Mouse (Mus musculus) liver, embryonic 11.5 days (tissue): ENCODE data around the gene Frmd8. TPM values are rescaled to one million over a fixed set of nuclear protein-coding genes. Genes with fewer than 3 reads are reported as not detected.

Experiments
- ATAC-seq: fragments of 200-750 bp; cut with Nextera tagmentation; replicated peaks from 2 replicates; pipeline ENCODE4 v1.8.0; 2017; ENCODE audit warnings: moderate number of reproducible peaks, mild to moderate bottlenecking, moderate TSS enrichment, moderate library complexity; ENCODE audit not compliant: low FRiP score
- DNase-seq: peaks from one replicate; pipeline ENCODE4 v3.0.0-alpha.2; 2017; ENCODE audit warnings: low spot score
- H3K27ac ChIP-seq: fragments of 300-500 bp; sonication (generic); 2 replicates; pipeline ENCODE4 v1.5.1; 2014; ENCODE audit warnings: mild to moderate bottlenecking, low read depth, low read length, control low read depth
- H3K27me3 ChIP-seq: fragments of 300-500 bp; sonication (generic); replicated peaks from 2 replicates; pipeline ENCODE4 v1.6.1; 2014; ENCODE audit warnings: low read length, mixed read lengths; ENCODE audit not compliant: control insufficient read depth, insufficient read depth
- H3K36me3 ChIP-seq: fragments of 300-500 bp; sonication (generic); 2 replicates; pipeline ENCODE4 v1.6.1; 2014; ENCODE audit warnings: mild to moderate bottlenecking, low read length, moderate library complexity, mixed read lengths; ENCODE audit not compliant: control insufficient read depth, insufficient read depth
- H3K4me1 ChIP-seq: fragments of 300-500 bp; sonication (generic); replicated peaks from 2 replicates; pipeline ENCODE4 v1.6.1; 2014; ENCODE audit warnings: low read length, mixed read lengths; ENCODE audit not compliant: control insufficient read depth, insufficient read depth
- H3K4me2 ChIP-seq: fragments of 300-500 bp; sonication (generic); 2 replicates; pipeline ENCODE4 v1.6.1; 2014; ENCODE audit warnings: mild to moderate bottlenecking, control low read depth, moderate library complexity
- H3K4me3 ChIP-seq: fragments of 300-500 bp; sonication (generic); 2 replicates; pipeline ENCODE4 v1.5.1; 2014; ENCODE audit warnings: low read depth, low read length, control low read depth
- H3K9ac ChIP-seq: fragments of 300-500 bp; sonication (generic); 2 replicates; pipeline ENCODE4 v1.6.1; 2014; ENCODE audit warnings: low read depth, low read length, control low read depth
- H3K9me3 ChIP-seq: fragments of 300-500 bp; sonication (generic); 2 replicates; pipeline ENCODE4 v1.6.1; 2016; ENCODE audit warnings: low read length, inconsistent platforms, mixed read lengths; ENCODE audit not compliant: control insufficient read depth
- WGBS: fragments of 180-500 bp; shearing (Covaris S2); extraction: QIAGEN DNeasy Blood & Tissue Kit; methylation state at CpG from one replicate; pipeline ENCODE4 v1.1.7; 2014; 5-methylcytosine and 5-hydroxymethylcytosine counted together
- polyA plus RNA-seq: library from polyadenylated mRNA; unstranded; fragments of >200 nt; fragmentation: Nextera tagmentation; extraction: Ambion mirVana; gene quantifications from 2 replicates; pipeline ENCODE4 v1.2.1, GENCODE M21; 2014

Frmd8 gene
- polyA plus RNA-seq, 1 experiment from 2014 or later = 26.8 TPM

GRCm38 (mm10) chr19:5813567-5813966 lies 61.5 kb downstream of the Frmd8 start:
- peaks cover 41% of the 10 kb centered on the region for H3K4me1 ChIP-seq
- H3K9ac ChIP-seq = no peak overlapping the region
- H3K4me2 ChIP-seq = no peak overlapping the region
- no peak overlapping the region for H3K4me3 ChIP-seq
- WGBS = 86% methylated on average over 3 of the region's 3 CpGs
- H3K9me3 ChIP-seq = no peaks in the 10 kb centered on the region
- H3K27me3 ChIP-seq = no peaks in the 10 kb centered on the region
- H3K27ac ChIP-seq = no peak overlapping the region
- ATAC-seq (no peak), DNase-seq (no peak)
- no peaks in the 10 kb centered on the region for H3K36me3 ChIP-seq

GRCm38 (mm10) chr19:5811771-5812504 lies 63.1 kb downstream of the Frmd8 start:
- peak overlapping the region; percentile 26; the same call in 1 of the 2 replicates for H3K27ac ChIP-seq
- ATAC-seq = no peak; the same call in 1 of the 2 replicates
- H3K4me1 ChIP-seq = peaks cover 43% of the 10 kb centered on the region
- H3K9ac ChIP-seq = no peak overlapping the region
- no peaks in the 10 kb centered on the region for H3K36me3 ChIP-seq
- WGBS = 62% methylated on average over 7 of the region's 7 CpGs
- no peaks in the 10 kb centered on the region for H3K27me3 ChIP-seq
- H3K4me3 ChIP-seq = no peak overlapping the region
- no peaks in the 10 kb centered on the region for H3K9me3 ChIP-seq
- H3K4me2 ChIP-seq = no peak overlapping the region
- DNase-seq = no peak

GRCm38 (mm10) chr19:5810840-5811563 lies 64.1 kb downstream of the Frmd8 start:
- H3K27ac ChIP-seq = peak overlapping the region; percentile 59; the same call in 1 of the 2 replicates
- WGBS = 67% methylated on average over 9 of the region's 9 CpGs
- H3K27me3 ChIP-seq = no peaks in the 10 kb centered on the region
- no peak overlapping the region for H3K4me2 ChIP-seq
- H3K4me3 ChIP-seq = no peak overlapping the region
- H3K36me3 ChIP-seq = no peaks in the 10 kb centered on the region
- no peak for ATAC-seq
- DNase-seq = no peak
- H3K4me1 ChIP-seq = peaks cover 50% of the 10 kb centered on the region
- no peak overlapping the region for H3K9ac ChIP-seq
- no peaks in the 10 kb centered on the region for H3K9me3 ChIP-seq

- WGBS = 46% methylated on average over 11 of the region's 11 CpGs
- no peak for DNase-seq
- no peak for ATAC-seq
- Histone ChIP-seq H3K4me2 (peak overlapping the region; percentile 20; the same call in 1 of the 2 replicates), H3K9ac (peak overlapping the region; percentile 34; the same call in 1 of the 2 replicates), H3K27ac (peak overlapping the region; percentile 59; the same call in 1 of the 2 replicates), H3K36me3 (no peaks in the 10 kb centered on the region), H3K27me3 (no peaks in the 10 kb centered on the region), H3K9me3 (no peaks in the 10 kb centered on the region), H3K4me1 (peaks cover 53% of the 10 kb centered on the region), H3K4me3 (no peak overlapping the region)
Measured at GRCm38 (mm10) chr19:5810103-5810839, 64.8 kb downstream of the Frmd8 start.

- Histone ChIP-seq H3K4me2 (peak overlapping the region; percentile 20; the same call in 1 of the 2 replicates), H3K9me3 (no peaks in the 10 kb centered on the region), H3K27ac (peak overlapping the region; percentile 48; the same call in 1 of the 2 replicates), H3K9ac (peak overlapping the region; percentile 34; the same call in 1 of the 2 replicates), H3K27me3 (no peaks in the 10 kb centered on the region), H3K36me3 (no peaks in the 10 kb centered on the region), H3K4me1 (peaks cover 59% of the 10 kb centered on the region), H3K4me3 (no peak overlapping the region)
- WGBS = 65% methylated on average over 7 of the region's 7 CpGs
- ATAC-seq (no peak), DNase-seq (no peak)
Measured at GRCm38 (mm10) chr19:5809712-5810089, 65.4 kb downstream of the Frmd8 start.

GRCm38 (mm10) chr19:5808955-5809711 lies 65.9 kb downstream of the Frmd8 start:
- Histone ChIP-seq H3K36me3 (no peaks in the 10 kb centered on the region), H3K4me3 (no peak overlapping the region), H3K4me2 (no peak overlapping the region), H3K27me3 (no peaks in the 10 kb centered on the region), H3K27ac (no peak overlapping the region; the same call in 1 of the 2 replicates), H3K9me3 (no peaks in the 10 kb centered on the region), H3K4me1 (peaks cover 64% of the 10 kb centered on the region), H3K9ac (no peak overlapping the region)
- DNase-seq (no peak), ATAC-seq (no peak)
- 76% methylated on average over 14 of the region's 14 CpGs for WGBS

- Histone ChIP-seq H3K36me3 (no peaks in the 10 kb centered on the region), H3K27ac (0 out of 2 replicates have a peak overlapping the region, but pooled peaks have one; percentile 84), H3K4me3 (no peak overlapping the region), H3K4me2 (no peak overlapping the region), H3K27me3 (no peaks in the 10 kb centered on the region), H3K9ac (no peak overlapping the region), H3K4me1 (peaks cover 68% of the 10 kb centered on the region), H3K9me3 (no peaks in the 10 kb centered on the region)
- 68% methylated on average over 3 of the region's 3 CpGs for WGBS
- DNase-seq (no peak), ATAC-seq (no peak)
Measured at GRCm38 (mm10) chr19:5807740-5808139, 67.3 kb downstream of the Frmd8 start.

- Histone ChIP-seq H3K4me2 (peak overlapping the region; percentile 53), H3K27me3 (no peaks in the 10 kb centered on the region), H3K4me1 (peaks cover 59% of the 10 kb centered on the region), H3K27ac (peak overlapping the region; percentile 84), H3K9ac (peak overlapping the region; percentile 46), H3K36me3 (no peaks in the 10 kb centered on the region), H3K9me3 (no peaks in the 10 kb centered on the region), H3K4me3 (no peak overlapping the region)
- 23% methylated on average over 6 of the region's 6 CpGs for WGBS
- DNase-seq (no peak), ATAC-seq (no peak)
Measured at GRCm38 (mm10) chr19:5806809-5807205, 68.3 kb downstream of the Frmd8 start.
